Mouse (Mus musculus) small intestine, adult 2 months (tissue): Measurements from ENCODE around the gene Gm45208. TPM values are rescaled to one million over a fixed set of nuclear protein-coding genes. Genes with fewer than 3 reads are reported as not detected.

Experiments
- H3K27ac ChIP-seq: fragments of 200-500 bp; 2 replicates; pipeline ENCODE4 v1.5.1; 2012; ENCODE audit warnings: low read depth, low read length, control low read depth, inconsistent platforms; ENCODE audit not compliant: insufficient read depth
- H3K27me3 ChIP-seq: fragments of 200-500 bp; 2 replicates; pipeline ENCODE4 v1.6.1; 2012; ENCODE audit warnings: mild to moderate bottlenecking, moderate library complexity, low read length, inconsistent platforms; ENCODE audit not compliant: control insufficient read depth, insufficient read depth
- H3K36me3 ChIP-seq: fragments of 200-500 bp; 2 replicates; pipeline ENCODE4 v1.6.1; 2012; ENCODE audit warnings: mild to moderate bottlenecking, low read length, control low read depth, inconsistent platforms; ENCODE audit not compliant: control insufficient read depth, insufficient read depth
- H3K4me1 ChIP-seq: fragments of 200-500 bp; 2 replicates; pipeline ENCODE4 v1.6.1; 2012; ENCODE audit warnings: low read length, inconsistent platforms, mixed read lengths; ENCODE audit not compliant: control insufficient read depth, insufficient read depth, insufficient read length
- H3K4me3 ChIP-seq: fragments of 200-500 bp; 2 replicates; pipeline ENCODE4 v1.5.1; 2012; ENCODE audit warnings: low read depth, mild to moderate bottlenecking, control low read depth, inconsistent platforms, low read length, moderate library complexity
- CTCF ChIP-seq: fragments of 200-500 bp; IDR thresholded peaks from 2 replicates; pipeline ENCODE4 v1.5.1; 2012; ENCODE audit warnings: low read depth, mild to moderate bottlenecking, control low read depth, inconsistent platforms, low read length, moderate library complexity, mixed read lengths; ENCODE audit not compliant: insufficient replicate concordance, insufficient read length; ENCODE audit errors: extremely low read depth
- POLR2A ChIP-seq: fragments of 200-500 bp; IDR thresholded peaks from 2 replicates; pipeline ENCODE4 v1.6.1; 2012; ENCODE audit warnings: low read depth, mild to moderate bottlenecking, control low read depth, inconsistent platforms, low read length, moderate library complexity
- WGBS: fragments of 180-500 bp; shearing (Covaris S2); methylation state at CpG from one replicate; pipeline ENCODE4 v1.1.7; 2018; 5-methylcytosine and 5-hydroxymethylcytosine counted together
- polyA plus RNA-seq: library from polyadenylated mRNA; depleted of rRNA; stranded (reverse); fragments of >200 nt; gene quantifications from 2 replicates; pipeline ENCODE4 v1.2.3, GENCODE M21; 2012

Gene Gm45208
- polyA plus RNA-seq, 1 experiment, result 0.10 TPM

GRCm38 (mm10) chrX:7679405-7680056, 42.5 kb upstream of the Gm45208 start:
- no peak for TF ChIP-seq POLR2A
- TF ChIP-seq CTCF, result peak; percentile 76
- H3K4me1 ChIP-seq, result no peaks in the 10 kb centered on the region
- H3K27ac ChIP-seq, result peak overlapping the region; percentile 32; the same call in 1 of the 2 replicates
- WGBS, result 12% methylated on average over 27 of the region's 27 CpGs
- H3K27me3 ChIP-seq, result no peaks in the 10 kb centered on the region
- peak overlapping the region; percentile 64 for H3K4me3 ChIP-seq
- no peaks in the 10 kb centered on the region for H3K36me3 ChIP-seq

- Histone ChIP-seq H3K27ac (no peak overlapping the region), H3K36me3 (no peaks in the 10 kb centered on the region), H3K27me3 (no peaks in the 10 kb centered on the region), H3K4me3 (peak overlapping the region; percentile 64), H3K4me1 (no peaks in the 10 kb centered on the region)
- 12% methylated on average over 12 of the region's 12 CpGs for WGBS
- no peak for TF ChIP-seq POLR2A
- no peak for TF ChIP-seq CTCF
Measured at GRCm38 (mm10) chrX:7680057-7680412, 42.0 kb upstream of the Gm45208 start.

GRCm38 (mm10) chrX:7680864-7681263, 41.2 kb upstream of the Gm45208 start, which contains the start of gene Magix:
Gene Magix (minus strand): TSS chrX:7681251.
- no peak for TF ChIP-seq POLR2A
- TF ChIP-seq CTCF, result no peak
- no peaks in the 10 kb centered on the region for H3K4me1 ChIP-seq
- no peaks in the 10 kb centered on the region for H3K27me3 ChIP-seq
- peak within 1 kb of the TSS; percentile 64 for H3K4me3 ChIP-seq
- WGBS, result 58% methylated on average over 14 of the region's 14 CpGs
- H3K27ac ChIP-seq, result no peak within 1 kb of the TSS
- no peaks in the 10 kb centered on the region for H3K36me3 ChIP-seq

- Histone ChIP-seq H3K27ac (no peak overlapping the region), H3K36me3 (no peaks in the 10 kb centered on the region), H3K4me3 (no peak overlapping the region), H3K27me3 (no peaks in the 10 kb centered on the region), H3K4me1 (no peaks in the 10 kb centered on the region)
- TF ChIP-seq POLR2A (no peak), CTCF (no peak)
- 96% methylated on average over 2 of the region's 2 CpGs for WGBS
Measured at GRCm38 (mm10) chrX:7688321-7688720, 33.7 kb upstream of the Gm45208 start.

GRCm38 (mm10) chrX:7690486-7690885, 31.6 kb upstream of the Gm45208 start:
- no peaks in the 10 kb centered on the region for H3K27me3 ChIP-seq
- H3K4me3 ChIP-seq, result no peak overlapping the region
- TF ChIP-seq CTCF (no peak), POLR2A (no peak)
- no peaks in the 10 kb centered on the region for H3K4me1 ChIP-seq
- H3K27ac ChIP-seq, result no peak overlapping the region
- H3K36me3 ChIP-seq, result no peaks in the 10 kb centered on the region
- WGBS, result 62% methylated on average over 3 of the region's 3 CpGs

GRCm38 (mm10) chrX:7692862-7693261, 29.2 kb upstream of the Gm45208 start:
- no peak overlapping the region for H3K4me3 ChIP-seq
- H3K27ac ChIP-seq, result no peak overlapping the region
- 33% methylated on average over 4 of the region's 4 CpGs for WGBS
- TF ChIP-seq CTCF (no peak), POLR2A (no peak)
- H3K4me1 ChIP-seq, result no peaks in the 10 kb centered on the region
- no peaks in the 10 kb centered on the region for H3K27me3 ChIP-seq
- H3K36me3 ChIP-seq, result no peaks in the 10 kb centered on the region

- peaks cover 2% of the 10 kb centered on the region; the same call in 1 of the 2 replicates for H3K4me1 ChIP-seq
- no peak overlapping the region for H3K27ac ChIP-seq
- TF ChIP-seq CTCF (no peak), POLR2A (no peak)
- 36% methylated on average over 6 of the region's 6 CpGs for WGBS
- no peak overlapping the region for H3K4me3 ChIP-seq
- H3K27me3 ChIP-seq, result no peaks in the 10 kb centered on the region
- peaks cover 4% of the 10 kb centered on the region for H3K36me3 ChIP-seq
Measured at GRCm38 (mm10) chrX:7696520-7696919, 25.5 kb upstream of the Gm45208 start.
